Mouse (Mus musculus): ENCODE measurements around the gene Tmem40.

The Tmem40 gene

GRCm38 (mm10) chr6:115761995-115762756 lies at the start of gene Tmem40:
Tmem40 (minus strand) TSS chr6:115762410.
- DNase-seq, result peak; percentile 23

GRCm38 (mm10) chr6:115811606-115812005 lies 49.4 kb upstream of the Tmem40 start:
- DNase-seq, result no peak

GRCm38 (mm10) chr6:115808488-115809231 lies 46.5 kb upstream of the Tmem40 start, which contains the start of gene Rpl32:
Rpl32 (minus strand) TSS chr6:115808747.
- DNase-seq, result peak; percentile 90

GRCm38 (mm10) chr6:115808196-115808487 lies 45.9 kb upstream of the Tmem40 start:
- no peak for DNase-seq

GRCm38 (mm10) chr6:115807464-115808195 lies 45.4 kb upstream of the Tmem40 start:
- DNase-seq, result no peak

- DNase-seq, result no peak
Observed at GRCm38 (mm10) chr6:115804432-115805192, 42.4 kb upstream of the Tmem40 start.

- DNase-seq, result peak; percentile 72
Observed at GRCm38 (mm10) chr6:115803541-115804382, 41.6 kb upstream of the Tmem40 start.

GRCm38 (mm10) chr6:115801811-115802210 lies 39.6 kb upstream of the Tmem40 start:
- DNase-seq, result no peak

- DNase-seq, result no peak
Observed at GRCm38 (mm10) chr6:115792691-115793215, 30.5 kb upstream of the Tmem40 start.

GRCm38 (mm10) chr6:115791842-115792686 lies 29.9 kb upstream of the Tmem40 start:
- DNase-seq, result no peak

GRCm38 (mm10) chr6:115791016-115791415 lies 28.8 kb upstream of the Tmem40 start:
- no peak for DNase-seq

GRCm38 (mm10) chr6:115782781-115783180 lies 20.6 kb upstream of the Tmem40 start:
- DNase-seq, result no peak

- DNase-seq, result no peak
Observed at GRCm38 (mm10) chr6:115776363-115776762, 14.2 kb upstream of the Tmem40 start.

GRCm38 (mm10) chr6:115775838-115776237 lies 13.6 kb upstream of the Tmem40 start:
- no peak for DNase-seq

GRCm38 (mm10) chr6:115774501-115774921 lies 12.3 kb upstream of the Tmem40 start, which contains the start of gene Cand2:
Cand2 (plus strand) TSS chr6:115774538.
- no peak for DNase-seq

- DNase-seq, result no peak
Observed at GRCm38 (mm10) chr6:115773966-115774413, 11.8 kb upstream of the Tmem40 start.

- no peak for DNase-seq
Observed at GRCm38 (mm10) chr6:115772604-115773003, 10.4 kb upstream of the Tmem40 start.

GRCm38 (mm10) chr6:115772201-115772600 lies 10.0 kb upstream of the Tmem40 start:
- DNase-seq, result no peak

- DNase-seq, result no peak
Observed at GRCm38 (mm10) chr6:115770852-115771251, 8.6 kb upstream of the Tmem40 start.

GRCm38 (mm10) chr6:115770059-115770670 lies 8.0 kb upstream of the Tmem40 start:
- no peak for DNase-seq
